Mouse (Mus musculus) inflammation-experienced regulatory T-cells, adult 6 months (primary cell): ENCODE data around the gene Dennd1a. TPM values are rescaled to one million over a fixed set of nuclear protein-coding genes. Genes with fewer than 3 reads are reported as not detected.
A peak's percentile ranks its signal among the peaks of the same experiment; 100 is the strongest.

ENCODE experiments used
- ATAC-seq: one replicate; pipeline ENCODE4 v1.8.0; 2017
- polyA plus RNA-seq, 3 experiments: library from polyadenylated mRNA; unstranded; fragments of 100-300 nt; shearing (Covaris generic); gene quantifications; one replicate each; pipeline ENCODE4 v1.2.1; 2017

The Dennd1a gene
- polyA plus RNA-seq, 3 experiments from 2014 or later: 9.3 to 16.0 (median 14.6) TPM

DNA sequence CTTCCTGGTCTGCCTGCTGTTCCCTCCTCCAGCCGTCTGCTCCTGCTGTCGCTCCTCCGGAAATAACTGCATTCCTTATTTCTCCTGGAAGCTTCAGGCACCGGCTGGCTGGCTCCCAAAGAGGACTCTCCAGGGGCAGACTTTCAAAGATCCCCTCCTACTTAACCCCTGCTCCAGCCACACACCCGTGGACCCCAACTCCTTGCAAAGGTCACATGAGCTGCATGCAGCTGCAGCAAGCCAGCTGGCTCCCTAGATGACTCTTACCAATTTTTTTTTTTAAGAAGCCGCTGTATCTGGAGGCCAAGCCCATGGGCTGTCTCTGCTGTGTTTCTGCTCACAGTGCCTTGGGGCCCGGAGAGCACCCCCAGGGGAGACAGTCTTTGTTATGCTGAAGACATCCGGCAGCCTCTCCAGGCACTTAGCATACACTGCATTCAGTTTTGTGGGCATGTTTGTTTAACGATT, 520.1 kb downstream of the Dennd1a start:
- no peak for ATAC-seq

GRCm38 (mm10) chr2:37766027-37766761, 521.0 kb downstream of the Dennd1a start:
- no peak for ATAC-seq

- peak; percentile 46 for ATAC-seq
Measured at GRCm38 (mm10) chr2:37765082-37765483, 522.1 kb downstream of the Dennd1a start.

DNA sequence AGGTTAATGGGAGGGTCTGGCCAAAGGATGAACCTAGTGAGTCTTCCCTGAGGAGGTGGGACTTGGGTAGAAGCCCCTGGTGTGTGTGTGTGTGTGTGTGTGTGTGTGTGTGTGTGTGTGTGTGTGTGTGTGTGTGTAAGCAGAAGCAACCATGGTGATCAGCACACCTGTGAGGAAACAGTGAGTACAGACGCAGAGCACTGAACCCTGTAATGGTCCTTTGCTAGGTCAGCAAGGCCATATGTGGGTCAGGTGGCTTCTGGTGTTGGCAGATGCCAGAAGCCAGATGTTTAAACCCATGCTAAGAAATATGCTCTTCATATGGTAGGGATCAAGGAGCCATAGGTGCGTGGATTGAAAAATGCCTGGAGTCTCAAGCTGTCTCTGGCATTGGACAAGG, 522.7 kb downstream of the Dennd1a start:
- ATAC-seq: no peak

GRCm38 (mm10) chr2:37763638-37764037, 523.6 kb downstream of the Dennd1a start:
- no peak for ATAC-seq

DNA sequence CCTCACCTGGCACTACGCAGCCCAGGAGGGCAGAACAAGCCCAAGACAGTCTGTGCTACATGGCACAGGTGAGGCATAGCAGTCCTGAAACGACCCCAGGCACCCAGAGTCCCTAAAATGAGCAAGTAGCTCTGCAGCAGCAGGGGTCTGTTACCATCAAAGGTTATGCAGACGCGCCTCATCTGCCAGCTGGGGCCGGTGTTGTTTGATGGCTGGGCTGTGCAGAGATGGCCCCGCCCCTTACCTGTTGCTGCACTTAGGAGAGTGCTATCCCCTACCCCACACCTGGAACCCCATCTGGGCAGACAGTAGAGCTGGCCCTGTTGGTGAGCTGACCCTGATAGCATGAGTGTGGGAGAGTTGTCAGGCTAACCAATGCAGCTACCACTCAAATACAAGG, 526.6 kb downstream of the Dennd1a start:
- ATAC-seq: no peak

DNA sequence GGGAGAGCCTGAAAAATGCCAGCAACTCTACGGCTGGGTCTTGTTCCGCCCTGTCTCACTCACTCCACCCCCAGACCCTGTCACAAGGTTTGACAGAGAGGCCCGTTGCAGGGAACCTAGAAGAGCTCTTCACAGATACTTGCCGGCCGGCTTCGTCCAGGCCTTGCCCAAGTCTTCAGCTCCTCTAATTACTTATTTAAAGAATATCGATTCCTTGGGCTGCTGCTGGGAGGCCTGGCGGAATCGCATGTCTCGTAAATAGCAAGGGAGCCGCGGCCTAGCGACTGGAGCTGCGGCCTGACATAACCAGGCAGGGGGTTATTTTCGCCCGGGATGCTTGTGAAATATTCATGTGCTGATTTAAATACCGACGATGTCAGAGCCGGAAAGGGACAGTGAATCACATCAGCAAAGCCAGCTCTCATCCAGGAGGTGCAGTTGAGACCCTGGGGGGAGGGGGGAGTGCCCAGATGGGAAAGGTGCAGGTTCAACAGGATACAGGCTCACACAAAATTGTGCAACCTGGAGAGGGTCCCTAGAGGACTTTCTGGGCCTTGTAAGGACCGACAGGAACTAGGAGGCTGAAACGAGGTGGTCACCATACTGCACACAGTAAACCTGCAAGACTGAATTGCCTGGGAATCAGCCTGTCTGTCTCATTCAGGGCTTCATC, 528.7 kb downstream of the Dennd1a start:
- ATAC-seq: no peak

- no peak for ATAC-seq
Measured at GRCm38 (mm10) chr2:37757784-37758183, 529.4 kb downstream of the Dennd1a start.

DNA sequence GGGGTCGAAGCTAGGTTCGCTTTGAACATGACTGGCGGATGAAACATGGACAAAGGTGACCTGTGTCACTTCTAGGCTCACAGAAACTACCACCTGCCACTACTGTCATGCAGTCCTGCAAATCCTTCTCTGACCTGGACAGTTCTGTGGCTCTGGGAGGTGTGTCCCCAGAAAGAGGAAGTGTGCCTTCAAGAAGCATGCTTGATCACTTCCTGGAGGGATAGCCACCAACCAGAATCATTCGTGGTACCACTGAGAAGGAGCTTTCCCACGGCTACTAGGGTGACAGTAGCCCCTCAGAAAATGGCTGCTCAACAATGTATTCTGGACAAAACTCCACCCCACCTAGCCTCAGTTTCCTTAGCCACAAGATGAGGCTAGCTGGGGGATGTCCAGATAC, 530.2 kb downstream of the Dennd1a start:
- no peak for ATAC-seq

- ATAC-seq: no peak
Measured at GRCm38 (mm10) chr2:37756220-37756930, 530.8 kb downstream of the Dennd1a start.

DNA sequence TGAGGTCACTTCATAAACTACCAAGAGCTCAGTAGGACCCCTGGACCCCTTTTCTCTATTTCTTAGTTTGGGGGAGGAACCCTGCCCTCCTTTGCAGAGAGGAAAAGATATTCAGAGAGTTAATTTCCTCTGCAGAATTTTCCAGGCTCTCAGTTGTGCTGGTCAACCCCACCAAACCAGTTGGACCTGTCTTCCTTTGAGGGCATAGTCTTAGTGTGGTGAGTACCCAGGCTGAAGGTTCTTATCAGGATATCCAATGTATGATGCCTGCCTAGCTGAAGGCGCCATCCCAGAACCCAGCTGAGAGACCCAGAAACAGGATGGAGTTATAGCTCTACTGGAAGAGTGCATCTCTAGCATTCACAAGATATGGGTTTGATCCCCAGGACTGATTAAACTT, 536.1 kb downstream of the Dennd1a start:
- ATAC-seq: no peak

GRCm38 (mm10) chr2:37749323-37749722, 537.9 kb downstream of the Dennd1a start:
- ATAC-seq: no peak

Other genes with a start within 250 kb of the Dennd1a start
- under 1 TPM in 1 of 3 experiments, not detected in 2; 0.13 TPM for gene Lhx2, start 51.9 kb upstream of the Dennd1a start, polyA plus RNA-seq
- gene Nek6, start 224.3 kb upstream of the Dennd1a start, polyA plus RNA-seq: 1 to 10 TPM; 3.0 to 6.2 (median 3.7) TPM